Mouse (Mus musculus) bone marrow, adult 2 months (tissue): ENCODE data around the gene Myf6.

Source experiments
- CTCF ChIP-seq: fragments of 200-500 bp; IDR thresholded peaks from 2 replicates; pipeline ENCODE4 v1.5.1; 2011; ENCODE audit warnings: low read length, control low read depth; ENCODE audit not compliant: control insufficient read depth, insufficient read depth
- POLR2A ChIP-seq: fragments of 200-500 bp; IDR thresholded peaks from 2 replicates; pipeline ENCODE4 v1.6.1; 2011; ENCODE audit warnings: low read depth, mild to moderate bottlenecking, control low read depth, low read length, borderline replicate concordance; ENCODE audit not compliant: control insufficient read depth

- no peak for TF ChIP-seq CTCF
- no peak for TF ChIP-seq POLR2A
Measured at GRCm38 (mm10) chr10:107543026-107543425, 48.5 kb upstream of the Myf6 start.
